Mouse (Mus musculus) forebrain, embryonic 12.5 days (tissue): Measurements from ENCODE around the gene Wipf2. TPM values are rescaled to one million over a fixed set of nuclear protein-coding genes. Genes with fewer than 3 reads are reported as not detected.
"Not testable (repeated sequence)": the region's sequence is repeated elsewhere in the genome, so short reads cannot be mapped to it uniquely, and the experiment has no call there.

Experiments
- ATAC-seq: fragments of 200-750 bp; cut with Nextera tagmentation; 2 replicates; pipeline ENCODE4 v1.8.0; 2017; ENCODE audit warnings: moderate TSS enrichment; ENCODE audit not compliant: low FRiP score
- H3K27ac ChIP-seq: fragments of 300-500 bp; sonication (generic); 2 replicates; pipeline ENCODE4 v1.5.1; 2016; ENCODE audit warnings: mild to moderate bottlenecking
- H3K27me3 ChIP-seq: fragments of 300-500 bp; sonication (generic); 2 replicates; pipeline ENCODE4 v1.6.1; 2016; ENCODE audit warnings: mild to moderate bottlenecking
- H3K36me3 ChIP-seq: fragments of 300-500 bp; sonication (generic); replicated peaks from 2 replicates; pipeline ENCODE4 v1.6.1; 2016; ENCODE audit warnings: mild to moderate bottlenecking
- H3K4me1 ChIP-seq: fragments of 300-500 bp; sonication (generic); 2 replicates; pipeline ENCODE4 v1.6.1; 2016
- H3K4me2 ChIP-seq: fragments of 300-500 bp; sonication (generic); 2 replicates; pipeline ENCODE4 v1.6.1; 2016; ENCODE audit warnings: mild to moderate bottlenecking, moderate library complexity
- H3K4me3 ChIP-seq: fragments of 300-500 bp; sonication (generic); replicated peaks from 2 replicates; pipeline ENCODE4 v1.5.1; 2016; ENCODE audit warnings: mild to moderate bottlenecking
- H3K9ac ChIP-seq: fragments of 300-500 bp; sonication (generic); 2 replicates; pipeline ENCODE4 v1.6.1; 2016; ENCODE audit warnings: mild to moderate bottlenecking
- H3K9me3 ChIP-seq: fragments of 300-500 bp; sonication (generic); 2 replicates; pipeline ENCODE4 v1.6.1; 2016
- WGBS: fragments of 180-500 bp; shearing (Covaris S2); methylation state at CpG from one replicate; pipeline ENCODE4 v1.1.7; 2016; 5-methylcytosine and 5-hydroxymethylcytosine counted together
- polyA plus RNA-seq: library from polyadenylated mRNA; unstranded; fragments of >200 nt; fragmentation: Nextera tagmentation; extraction: Ambion mirVana; gene quantifications from 2 replicates; pipeline ENCODE4 v1.2.1, GENCODE M21; 2016

The Wipf2 gene
- polyA plus RNA-seq, 1 experiment from 2014 or later = 4.8 TPM

DNA sequence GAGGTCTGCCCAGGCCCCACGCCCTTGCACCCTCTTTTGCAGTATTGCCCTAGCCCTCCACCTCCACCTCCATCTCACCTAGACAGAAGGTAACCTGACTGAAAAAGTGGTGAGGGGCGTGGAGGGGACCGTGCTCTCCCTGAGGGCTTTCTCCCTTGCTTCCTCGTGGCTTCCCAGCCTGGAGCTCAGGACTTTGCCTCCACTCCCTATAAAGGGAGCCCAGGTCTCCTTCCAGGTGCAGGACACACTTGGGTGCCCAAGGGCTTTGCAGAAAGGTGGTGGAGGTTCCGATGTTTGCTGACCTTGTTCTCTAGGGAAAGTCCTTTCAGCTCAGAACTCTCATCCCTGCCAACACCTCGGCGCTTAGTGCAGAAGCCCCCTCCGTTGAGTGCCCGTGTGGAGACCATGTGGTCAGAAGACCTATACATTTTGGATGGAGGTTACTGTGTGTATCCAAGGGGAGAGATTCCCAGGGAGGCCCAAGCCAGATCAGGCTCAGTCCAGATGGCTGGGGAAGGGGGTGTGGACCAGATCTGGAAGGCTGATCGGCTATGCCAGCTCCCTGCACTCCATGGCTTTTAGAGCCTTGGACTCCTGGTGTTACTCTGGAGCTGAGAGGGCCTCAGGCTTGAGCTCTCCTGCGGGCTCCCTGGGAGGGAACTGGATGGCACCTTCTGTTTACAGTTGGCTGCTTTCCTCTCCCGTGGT, 64.9 kb downstream of the Wipf2 start:
- H3K4me3 ChIP-seq = peak overlapping the region; percentile 51
- H3K27ac ChIP-seq = no peak overlapping the region
- no peak for ATAC-seq
- H3K36me3 ChIP-seq = no peaks in the 10 kb centered on the region
- H3K9me3 ChIP-seq = no peaks in the 10 kb centered on the region
- peaks cover 18% of the 10 kb centered on the region for H3K27me3 ChIP-seq
- peaks cover 93% of the 10 kb centered on the region for H3K4me1 ChIP-seq
- H3K4me2 ChIP-seq = peak overlapping the region; percentile 79
- H3K9ac ChIP-seq = peak overlapping the region; percentile 64
- WGBS = 14% methylated on average over 12 of the region's 12 CpGs

DNA sequence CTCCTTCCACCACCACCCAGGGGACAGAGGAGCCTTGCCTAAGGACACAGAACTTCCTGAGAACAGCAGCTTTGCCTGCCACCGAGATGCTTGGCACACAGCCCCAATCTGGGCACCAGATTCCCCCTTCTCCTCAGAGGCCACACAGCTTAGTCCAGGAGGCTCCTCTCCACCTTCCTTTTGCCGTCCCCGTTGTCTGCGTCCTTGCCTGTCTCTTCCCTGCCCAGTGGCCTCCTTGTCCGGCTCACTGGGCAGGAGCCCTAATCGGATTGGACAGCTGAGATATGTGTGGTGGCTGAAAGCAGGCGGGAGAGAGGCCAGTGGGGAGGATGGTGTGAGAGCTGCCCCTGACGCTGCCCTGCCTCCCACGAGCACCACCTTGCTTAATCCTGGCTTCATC, 66.1 kb downstream of the Wipf2 start:
- no peak overlapping the region for H3K4me3 ChIP-seq
- H3K27ac ChIP-seq = peak overlapping the region; percentile 54
- no peak for ATAC-seq
- peaks cover 29% of the 10 kb centered on the region for H3K27me3 ChIP-seq
- WGBS = 4% methylated on average over 9 of the region's 9 CpGs
- peaks cover 89% of the 10 kb centered on the region for H3K4me1 ChIP-seq
- no peaks in the 10 kb centered on the region for H3K36me3 ChIP-seq
- H3K9ac ChIP-seq = peak overlapping the region; percentile 39; the same call in 1 of the 2 replicates
- no peaks in the 10 kb centered on the region for H3K9me3 ChIP-seq
- peak overlapping the region; percentile 79 for H3K4me2 ChIP-seq

DNA sequence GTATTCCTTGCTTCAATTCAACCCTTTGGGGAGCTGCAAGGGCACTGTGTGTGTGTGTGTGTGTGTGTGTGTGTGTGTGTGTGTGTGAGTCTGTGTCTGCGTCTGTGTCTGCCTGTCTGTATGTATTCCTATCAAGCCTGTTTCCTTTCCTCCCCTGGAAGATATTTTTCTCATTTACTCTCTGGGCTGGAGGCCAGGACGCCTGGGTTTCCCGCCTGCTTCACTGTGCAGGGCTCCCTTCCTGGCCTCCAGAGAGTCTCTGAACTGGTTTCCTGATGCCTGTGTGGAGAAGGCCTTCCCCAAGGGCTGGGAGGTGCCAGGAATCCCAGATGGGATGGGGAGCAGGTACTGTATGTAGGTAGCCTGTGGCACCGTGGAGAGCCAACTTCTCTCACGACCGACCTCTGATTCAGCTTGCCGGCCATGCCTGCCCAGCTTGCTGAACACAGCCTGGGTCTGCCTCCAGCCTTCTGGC, 66.7 kb downstream of the Wipf2 start:
- H3K9me3 ChIP-seq = no peaks in the 10 kb centered on the region
- H3K9ac ChIP-seq = 0 out of 2 replicates have a peak overlapping the region, but pooled peaks have one; percentile 2
- H3K4me2 ChIP-seq = peak overlapping the region; percentile 79; the same call in 1 of the 2 replicates
- H3K4me1 ChIP-seq = peaks cover 83% of the 10 kb centered on the region
- no peaks in the 10 kb centered on the region for H3K36me3 ChIP-seq
- peaks cover 31% of the 10 kb centered on the region for H3K27me3 ChIP-seq
- no peak for ATAC-seq
- H3K27ac ChIP-seq = peak overlapping the region; percentile 54; the same call in 1 of the 2 replicates
- H3K4me3 ChIP-seq = no peak overlapping the region
- WGBS = 59% methylated on average over 7 of the region's 7 CpGs

DNA sequence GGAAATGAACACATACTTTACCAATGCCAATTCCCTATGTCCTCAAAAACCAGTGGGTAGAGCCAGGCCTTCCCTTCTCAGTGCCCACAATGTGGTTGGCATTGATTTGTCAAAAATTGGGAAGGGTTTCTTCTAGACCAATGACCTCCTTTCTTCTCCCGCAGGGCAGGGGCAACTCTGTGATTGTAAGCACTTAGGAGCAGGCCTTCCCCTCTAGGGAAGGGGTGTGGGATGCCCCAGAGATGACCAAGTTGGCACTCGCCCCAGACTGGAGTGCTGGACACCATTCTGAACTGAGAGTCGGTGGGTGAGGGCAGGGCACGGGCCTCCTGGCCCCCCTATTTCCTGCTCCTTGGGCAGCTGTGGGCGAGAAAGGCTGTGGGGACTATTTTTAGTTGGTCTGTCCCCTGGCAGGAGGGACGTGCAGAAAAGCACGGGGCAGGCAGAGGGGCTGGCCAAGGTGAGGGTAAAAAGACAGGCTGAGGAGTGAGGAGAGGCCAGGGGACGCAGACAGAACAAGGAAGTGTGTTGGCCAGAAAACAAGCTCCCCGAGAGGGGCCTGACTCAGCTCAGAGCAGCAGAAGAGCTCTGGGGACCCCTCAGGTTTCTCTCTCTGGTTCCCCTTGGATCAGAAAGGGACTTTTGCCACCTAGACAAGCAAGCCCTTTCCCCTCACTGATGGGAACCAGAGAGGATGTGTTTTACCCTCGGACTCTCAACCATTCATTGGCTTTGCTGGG, 67.5 kb downstream of the Wipf2 start:
- H3K9me3 ChIP-seq = no peaks in the 10 kb centered on the region
- no peak for ATAC-seq
- peaks cover 77% of the 10 kb centered on the region for H3K4me1 ChIP-seq
- WGBS = 54% methylated on average over 10 of the region's 10 CpGs
- peaks cover 36% of the 10 kb centered on the region for H3K27me3 ChIP-seq
- H3K9ac ChIP-seq = 0 out of 2 replicates have a peak overlapping the region, but pooled peaks have one; percentile 25
- 0 out of 2 replicates have a peak overlapping the region, but pooled peaks have one; percentile 54 for H3K27ac ChIP-seq
- no peak overlapping the region for H3K4me3 ChIP-seq
- H3K4me2 ChIP-seq = no peak overlapping the region
- no peaks in the 10 kb centered on the region for H3K36me3 ChIP-seq

DNA sequence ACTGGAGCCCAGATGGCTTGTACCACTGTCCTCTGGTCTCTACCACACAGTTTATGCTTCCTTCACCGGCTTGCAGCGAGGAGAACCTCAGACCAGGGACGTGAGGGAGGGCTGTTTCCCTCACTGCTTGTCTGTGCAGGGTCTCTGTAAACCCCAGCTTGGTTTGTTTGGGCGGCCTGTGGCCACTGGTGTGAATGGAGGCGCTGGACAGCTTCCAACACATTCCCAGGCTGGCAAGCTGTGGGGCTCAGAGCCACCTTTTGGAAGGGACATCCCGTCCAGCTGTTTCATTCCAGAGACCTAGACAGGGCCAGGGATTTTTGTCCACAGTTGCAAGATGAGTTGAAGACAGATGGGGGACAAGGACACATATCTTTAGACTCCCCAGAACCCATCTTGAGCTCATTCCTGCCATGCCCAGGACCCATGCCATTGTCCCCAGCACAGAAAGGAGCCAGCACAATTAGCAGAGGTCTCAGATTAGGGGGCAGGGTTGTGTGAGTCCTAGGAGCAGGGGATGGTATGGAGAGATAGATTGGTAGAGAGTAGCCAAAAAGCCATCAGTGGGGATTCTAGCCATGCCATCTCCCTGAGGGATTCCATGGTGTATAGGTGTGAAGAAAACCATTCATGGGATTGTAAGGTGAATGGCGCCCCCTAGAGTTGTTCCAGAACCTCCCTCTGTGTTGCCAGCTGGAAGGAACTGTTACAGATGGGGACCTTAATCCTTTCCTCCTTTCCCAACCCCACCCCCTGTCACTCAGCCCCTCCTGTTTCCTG, 68.3 kb downstream of the Wipf2 start:
- 31% methylated on average over 7 of the region's 7 CpGs for WGBS
- Histone ChIP-seq H3K9ac (no peak overlapping the region), H3K4me3 (no peak overlapping the region), H3K4me2 (0 out of 2 replicates have a peak overlapping the region, but pooled peaks have one; percentile 10), H3K36me3 (no peaks in the 10 kb centered on the region), H3K9me3 (no peaks in the 10 kb centered on the region), H3K4me1 (peaks cover 77% of the 10 kb centered on the region), H3K27ac (0 out of 2 replicates have a peak overlapping the region, but pooled peaks have one; percentile 54), H3K27me3 (peaks cover 44% of the 10 kb centered on the region)
- no peak for ATAC-seq

DNA sequence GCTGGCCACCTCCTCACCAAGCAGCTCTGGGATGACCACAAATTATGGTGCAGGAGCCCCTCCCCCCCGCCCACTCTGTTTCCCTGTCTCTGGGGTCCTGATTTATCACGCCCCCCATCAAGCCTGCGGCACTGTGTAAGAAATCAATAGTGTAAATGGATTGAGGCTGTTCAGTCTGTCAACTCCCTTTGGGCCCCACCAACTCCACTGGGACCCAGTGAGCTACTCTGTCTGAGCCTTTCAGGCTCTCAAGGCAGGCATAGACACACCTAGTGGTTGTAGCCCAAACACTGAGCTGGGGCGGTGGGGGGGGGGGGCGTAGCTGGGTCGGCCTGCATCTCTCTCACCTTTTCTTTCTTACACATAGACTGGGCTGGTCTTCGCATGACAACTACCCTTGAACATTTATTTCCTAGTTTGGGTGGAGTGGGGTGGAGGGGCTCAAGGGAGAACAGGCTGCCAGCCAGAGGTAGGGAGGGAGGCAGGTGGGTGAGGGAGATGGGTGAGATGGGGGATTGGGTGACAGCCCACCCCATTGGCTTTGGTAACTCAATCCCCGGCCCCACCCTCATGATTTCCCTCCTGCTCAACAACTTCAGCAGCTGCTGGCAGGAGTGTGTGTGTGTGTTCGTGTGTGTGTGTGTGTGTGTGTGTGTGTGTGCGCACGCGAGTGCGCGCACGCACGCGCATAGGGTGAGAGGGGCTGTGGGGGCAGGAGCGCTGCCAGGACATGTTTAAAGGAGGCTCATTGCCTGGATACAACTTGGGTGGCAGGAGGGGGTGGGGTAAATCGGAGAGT, 69.1 kb downstream of the Wipf2 start:
- ATAC-seq = no peak
- Histone ChIP-seq H3K27me3 (peaks cover 44% of the 10 kb centered on the region), H3K9me3 (no peaks in the 10 kb centered on the region), H3K27ac (no peak overlapping the region), H3K4me3 (no peak overlapping the region), H3K4me2 (peak overlapping the region; percentile 10; the same call in 1 of the 2 replicates), H3K4me1 (peaks cover 78% of the 10 kb centered on the region), H3K9ac (0 out of 2 replicates have a peak overlapping the region, but pooled peaks have one; percentile 12), H3K36me3 (no peaks in the 10 kb centered on the region)
- 53% methylated on average over 19 of the region's 19 CpGs for WGBS

DNA sequence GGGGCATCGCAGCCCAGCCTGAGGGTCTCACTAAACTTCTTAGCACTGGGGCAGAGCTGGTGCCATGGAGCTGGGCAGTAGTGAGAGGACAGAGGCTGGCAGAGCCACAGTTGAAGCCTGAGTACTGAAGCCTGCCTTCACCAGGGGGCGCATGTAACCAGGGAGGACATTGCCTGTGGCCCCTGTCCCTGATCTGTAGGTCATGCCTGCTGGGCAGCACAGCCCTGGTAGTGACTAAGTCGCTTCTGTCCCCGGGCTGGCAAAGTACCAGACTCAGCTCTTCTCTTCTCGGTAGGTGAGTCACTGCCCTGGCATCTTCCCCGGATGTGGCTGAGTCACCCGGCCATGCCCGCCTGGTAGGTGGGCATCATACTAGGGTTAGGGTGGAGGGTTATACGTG, 69.7 kb downstream of the Wipf2 start:
- Histone ChIP-seq H3K4me2 (peak overlapping the region; percentile 6; the same call in 1 of the 2 replicates), H3K27ac (no peak overlapping the region)
- ATAC-seq = no peak

DNA sequence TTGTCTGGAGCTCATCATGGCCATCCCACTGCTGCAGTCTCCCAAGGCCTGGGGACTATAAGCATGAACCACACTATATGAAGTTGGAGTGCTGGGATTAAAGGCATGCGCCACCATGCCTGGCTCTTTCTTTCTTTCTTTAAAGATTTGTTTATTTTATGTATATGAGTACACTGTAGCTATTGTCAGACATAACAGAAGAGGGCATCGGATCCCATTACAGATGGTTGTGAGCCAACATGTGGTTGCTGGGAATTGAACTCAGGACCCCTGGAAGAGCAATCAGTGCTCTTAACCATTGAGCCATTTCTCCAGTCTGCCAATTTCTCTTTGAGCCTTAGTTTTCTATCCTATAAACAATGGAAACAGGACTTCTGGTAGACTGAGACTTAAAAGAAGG, 70.4 kb downstream of the Wipf2 start:
- ATAC-seq, H3K9me3 ChIP-seq, H3K9ac ChIP-seq, H3K36me3 ChIP-seq, H3K4me2 ChIP-seq, H3K27ac ChIP-seq, H3K4me3 ChIP-seq: not testable (repeated sequence)
- peaks cover 46% of the 10 kb centered on the region for H3K27me3 ChIP-seq
- peaks cover 77% of the 10 kb centered on the region for H3K4me1 ChIP-seq
- WGBS = 91% methylated on average over 2 of the region's 2 CpGs

More for the DNA sequence above, 69.7 kb downstream of the Wipf2 start:
- Histone ChIP-seq H3K36me3 (no peaks in the 10 kb centered on the region), H3K27me3 (peaks cover 46% of the 10 kb centered on the region), H3K4me1 (peaks cover 77% of the 10 kb centered on the region), H3K9ac (0 out of 2 replicates have a peak overlapping the region, but pooled peaks have one; percentile 12), H3K4me3 (no peak overlapping the region), H3K9me3 (no peaks in the 10 kb centered on the region)
- WGBS = 52% methylated on average over 9 of the region's 9 CpGs

DNA sequence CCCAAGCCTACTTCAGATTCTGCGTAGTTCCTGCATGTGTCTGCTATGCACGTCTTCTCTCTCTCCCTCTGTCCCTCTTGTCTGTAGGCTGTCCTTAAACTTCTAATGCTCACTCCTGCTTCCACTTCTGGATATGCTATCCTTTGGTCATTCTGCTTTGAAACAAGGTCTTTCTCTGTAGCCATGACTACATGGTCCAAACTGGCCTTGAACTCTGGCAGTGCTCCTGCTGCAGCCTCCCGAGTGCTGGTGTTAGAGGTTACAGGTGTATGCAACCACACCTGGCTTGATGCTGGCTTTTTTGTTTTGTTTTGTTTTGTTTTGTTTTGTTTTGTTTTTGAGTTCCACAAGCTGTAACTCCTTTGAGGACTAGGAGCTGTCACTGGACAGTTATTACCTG, 70.9 kb downstream of the Wipf2 start:
- peaks cover 77% of the 10 kb centered on the region for H3K4me1 ChIP-seq
- no peak overlapping the region for H3K4me3 ChIP-seq
- 96% methylated on average over 3 of the region's 3 CpGs for WGBS
- no peak overlapping the region for H3K27ac ChIP-seq
- no peak overlapping the region for H3K9ac ChIP-seq
- no peaks in the 10 kb centered on the region for H3K9me3 ChIP-seq
- H3K27me3 ChIP-seq = peaks cover 45% of the 10 kb centered on the region
- ATAC-seq = no peak
- no peaks in the 10 kb centered on the region for H3K36me3 ChIP-seq
- no peak overlapping the region for H3K4me2 ChIP-seq

DNA sequence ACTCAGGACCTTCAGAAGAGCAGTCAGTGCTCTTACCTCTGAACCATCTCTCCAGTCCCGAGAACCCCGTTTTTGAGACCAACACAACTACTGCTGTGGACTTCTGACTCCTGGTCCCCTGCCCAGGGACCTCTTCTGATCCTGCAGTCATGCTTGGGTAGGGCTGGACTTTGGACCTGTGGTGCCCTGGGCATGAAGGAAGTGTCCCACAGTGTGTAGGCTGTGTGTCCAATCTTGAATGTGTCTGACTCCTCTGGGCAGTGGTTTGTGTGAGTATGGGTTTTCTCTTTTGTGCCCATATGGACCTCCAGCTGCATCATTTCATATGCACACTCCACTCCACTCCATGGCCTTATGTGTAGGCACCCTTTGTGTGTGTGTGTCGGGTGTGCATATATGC, 71.7 kb downstream of the Wipf2 start:
- no peaks in the 10 kb centered on the region for H3K36me3 ChIP-seq
- WGBS = 89% methylated on average over 3 of the region's 3 CpGs
- no peak overlapping the region for H3K4me3 ChIP-seq
- no peak overlapping the region for H3K27ac ChIP-seq
- no peak for ATAC-seq
- H3K27me3 ChIP-seq = peaks cover 44% of the 10 kb centered on the region
- no peaks in the 10 kb centered on the region for H3K9me3 ChIP-seq
- no peak overlapping the region for H3K4me2 ChIP-seq
- H3K9ac ChIP-seq = no peak overlapping the region
- H3K4me1 ChIP-seq = peaks cover 77% of the 10 kb centered on the region

DNA sequence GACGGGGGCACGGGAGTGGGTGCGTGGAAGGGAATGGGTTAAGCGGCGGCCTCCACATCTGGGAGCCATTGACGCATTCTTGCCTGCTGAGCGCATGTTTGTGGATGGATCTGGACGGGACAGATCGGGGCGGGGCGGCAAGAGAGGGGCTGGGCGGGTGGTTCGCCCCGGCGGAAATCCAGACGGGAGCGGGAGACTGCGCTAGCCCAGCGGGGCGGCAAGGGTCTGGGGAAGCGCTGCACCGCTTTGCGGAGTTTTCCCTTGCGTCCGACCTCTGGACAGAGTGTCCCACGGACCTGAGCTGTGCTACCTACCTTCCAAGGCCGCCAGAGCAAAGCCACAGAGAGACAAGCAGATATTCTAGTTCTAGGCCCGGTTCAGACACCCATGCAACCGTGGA, 72.7 kb downstream of the Wipf2 start:
- peak overlapping the region; percentile 6; the same call in 1 of the 2 replicates for H3K27ac ChIP-seq

More for the DNA sequence above, 72.7 kb downstream of the Wipf2 start:
- no peak for ATAC-seq
- Histone ChIP-seq H3K4me2 (peak overlapping the region; percentile 93), H3K4me3 (peak overlapping the region; percentile 58), H3K4me1 (peaks cover 77% of the 10 kb centered on the region), H3K27me3 (peaks cover 42% of the 10 kb centered on the region), H3K9ac (peak overlapping the region; percentile 36), H3K9me3 (no peaks in the 10 kb centered on the region), H3K36me3 (no peaks in the 10 kb centered on the region)
- WGBS = 1% methylated on average over 29 of the region's 29 CpGs
